Mouse (Mus musculus): ENCODE data around the gene Masp2. TPM values are rescaled to one million over a fixed set of nuclear protein-coding genes. Genes with fewer than 3 reads are reported as not detected.

The Masp2 gene
- total RNA-seq, 2 experiments from 2014 or later = 0.52 to 0.88 TPM

GRCm38 (mm10) chr4:148633395-148634061 lies 31.2 kb downstream of the Masp2 start:
- no peak for DNase-seq (ENCODE audit: low spot score in 2 of 2)

GRCm38 (mm10) chr4:148635309-148635708 lies 33.0 kb downstream of the Masp2 start:
- DNase-seq (ENCODE audit: low spot score in 2 of 2) = no peak

GRCm38 (mm10) chr4:148638302-148638701 lies 35.9 kb downstream of the Masp2 start:
- DNase-seq (ENCODE audit: low spot score in 2 of 2) = no peak

- no peak for DNase-seq (ENCODE audit: low spot score in 2 of 2)
Observed at GRCm38 (mm10) chr4:148639455-148639854, 37.1 kb downstream of the Masp2 start.

GRCm38 (mm10) chr4:148641121-148641520 lies 38.8 kb downstream of the Masp2 start:
- no peak for DNase-seq (ENCODE audit: low spot score in 2 of 2)

- no peak for DNase-seq (ENCODE audit: low spot score in 2 of 2)
Observed at GRCm38 (mm10) chr4:148643291-148644156, 41.2 kb downstream of the Masp2 start, which contains the start of gene Gm572. Gene Gm572 (plus strand): TSS chr4:148643317.

- DNase-seq (ENCODE audit: low spot score in 2 of 2) = peak in 1 of 2 experiments; percentile 56
Observed at GRCm38 (mm10) chr4:148644157-148644511, 41.8 kb downstream of the Masp2 start.

GRCm38 (mm10) chr4:148644926-148645325 lies 42.6 kb downstream of the Masp2 start:
- DNase-seq (ENCODE audit: low spot score in 2 of 2) = no peak

- DNase-seq (ENCODE audit: low spot score in 2 of 2) = no peak
Observed at GRCm38 (mm10) chr4:148646616-148647015, 44.3 kb downstream of the Masp2 start.

GRCm38 (mm10) chr4:148649309-148649708 lies 47.0 kb downstream of the Masp2 start:
- DNase-seq (ENCODE audit: low spot score in 2 of 2) = no peak

GRCm38 (mm10) chr4:148651045-148651444 lies 48.7 kb downstream of the Masp2 start:
- DNase-seq (ENCODE audit: low spot score in 2 of 2) = no peak

- no peak for DNase-seq (ENCODE audit: low spot score in 2 of 2)
Observed at GRCm38 (mm10) chr4:148654701-148655398, 52.5 kb downstream of the Masp2 start.

GRCm38 (mm10) chr4:148656691-148657258 lies 54.4 kb downstream of the Masp2 start:
- DNase-seq (ENCODE audit: low spot score in 2 of 2) = no peak

GRCm38 (mm10) chr4:148657776-148658175 lies 55.4 kb downstream of the Masp2 start:
- DNase-seq (ENCODE audit: low spot score in 2 of 2) = no peak

GRCm38 (mm10) chr4:148660174-148660573 lies 57.8 kb downstream of the Masp2 start:
- DNase-seq (ENCODE audit: low spot score in 2 of 2) = no peak

GRCm38 (mm10) chr4:148662168-148662965 lies 60.0 kb downstream of the Masp2 start:
- DNase-seq (ENCODE audit: low spot score in 2 of 2) = peak in 1 of 2 experiments; percentile 69

GRCm38 (mm10) chr4:148663326-148663725 lies 61.0 kb downstream of the Masp2 start:
- no peak for DNase-seq (ENCODE audit: low spot score in 2 of 2)

- DNase-seq (ENCODE audit: low spot score in 2 of 2) = no peak
Observed at GRCm38 (mm10) chr4:148664021-148664420, 61.7 kb downstream of the Masp2 start.

Measured in gastrocnemius, postnatal 4 days (tissue).